Mouse (Mus musculus): ENCODE data around the gene Sesn1.

Sesn1 gene

GRCm38 (mm10) chr10:41871564-41871963 is 61.8 kb downstream of the Sesn1 start:
- DNase-seq (ENCODE audit: low spot score) = no peak

GRCm38 (mm10) chr10:41875624-41876023 is 65.9 kb downstream of the Sesn1 start:
- DNase-seq (ENCODE audit: low spot score) = no peak

- DNase-seq (ENCODE audit: low spot score) = no peak
Observed at GRCm38 (mm10) chr10:41878344-41878743, 68.6 kb downstream of the Sesn1 start.

DNA sequence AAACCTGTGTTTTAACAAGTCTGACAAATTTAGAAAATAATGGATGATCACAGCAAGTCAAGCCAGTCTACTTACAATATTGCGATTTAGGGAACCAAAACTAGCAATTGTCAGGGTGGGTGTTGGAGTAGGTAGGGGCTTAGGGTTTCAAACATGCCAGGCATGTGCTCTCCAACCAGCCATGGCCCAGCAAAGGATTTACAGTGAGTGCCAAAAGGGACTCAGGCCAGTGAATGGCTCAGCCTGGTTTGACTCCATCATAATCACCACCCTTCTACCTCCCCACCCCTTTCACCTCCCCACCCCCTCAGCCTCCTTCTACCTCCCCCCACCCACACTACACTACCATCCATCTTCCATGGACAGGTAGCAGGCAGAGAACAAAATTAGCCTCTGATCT is 69.9 kb downstream of the Sesn1 start:
- DNase-seq (ENCODE audit: low spot score) = no peak

DNA sequence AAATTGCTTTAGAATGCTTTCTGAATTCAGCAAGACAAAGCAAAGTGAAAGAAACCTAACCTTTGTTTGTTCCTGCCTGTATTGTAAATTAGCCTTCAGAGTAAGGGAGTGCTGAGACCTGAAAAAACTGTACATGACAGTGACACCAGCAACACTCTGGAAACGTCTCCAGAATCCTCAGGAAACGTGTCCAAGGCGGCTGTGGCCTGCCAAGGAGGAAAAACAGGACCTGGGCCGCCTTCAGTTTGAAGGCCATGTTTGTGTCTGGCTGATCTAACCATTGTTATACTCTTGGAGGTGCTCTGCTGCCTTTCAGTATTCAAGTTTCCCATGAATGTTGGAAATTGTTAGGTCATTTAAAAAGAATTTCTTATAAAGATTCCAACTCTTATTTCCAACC is 70.5 kb downstream of the Sesn1 start:
- no peak for DNase-seq (ENCODE audit: low spot score)

GRCm38 (mm10) chr10:41880777-41881176 is 71.0 kb downstream of the Sesn1 start:
- no peak for DNase-seq (ENCODE audit: low spot score)

- no peak for DNase-seq (ENCODE audit: low spot score)
Observed at GRCm38 (mm10) chr10:41881438-41881837, 71.7 kb downstream of the Sesn1 start.

GRCm38 (mm10) chr10:41883741-41884575 is 74.2 kb downstream of the Sesn1 start:
- DNase-seq (ENCODE audit: low spot score) = no peak

DNA sequence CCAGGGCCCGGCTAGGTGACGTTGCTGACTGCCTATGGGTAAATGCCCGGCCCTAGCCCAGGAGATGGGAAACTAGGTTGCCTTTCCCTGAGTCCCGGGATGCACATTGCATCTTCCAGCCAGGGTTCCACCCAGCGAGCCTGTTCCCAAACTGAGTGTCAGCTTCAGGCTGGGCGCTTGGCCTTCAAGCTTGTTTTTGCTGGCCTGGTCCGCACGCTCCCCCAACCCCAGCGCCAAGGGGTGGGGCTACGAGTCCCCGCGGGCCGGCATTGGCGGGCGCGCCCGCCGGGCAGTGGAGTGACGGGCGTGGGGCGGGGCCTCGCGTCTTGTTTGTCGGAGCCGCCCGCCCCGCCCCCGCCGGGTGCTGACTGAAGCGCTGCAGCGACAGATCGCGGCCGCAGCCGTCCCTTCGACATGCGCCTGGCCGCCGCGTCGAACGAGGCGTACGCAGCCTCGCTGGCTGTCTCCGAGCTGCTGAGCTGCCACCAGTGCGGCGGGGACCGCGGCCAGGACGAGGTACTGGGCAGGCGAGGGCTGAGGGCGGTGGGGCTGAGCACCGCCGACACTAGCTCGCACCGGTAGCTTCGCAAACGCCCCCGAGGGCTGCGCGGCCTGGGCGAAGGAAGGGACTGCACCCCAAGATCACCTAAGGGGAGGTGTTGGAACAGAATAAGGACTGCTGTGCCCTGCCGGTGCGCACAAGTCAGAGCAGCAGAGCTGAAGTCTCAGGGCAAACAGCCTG is 77.5 kb downstream of the Sesn1 start:
- peak; percentile 80 for DNase-seq (ENCODE audit: low spot score)

- DNase-seq (ENCODE audit: low spot score) = no peak
Observed at GRCm38 (mm10) chr10:41888365-41888941, 78.7 kb downstream of the Sesn1 start.

GRCm38 (mm10) chr10:41889566-41889965 is 79.8 kb downstream of the Sesn1 start:
- no peak for DNase-seq (ENCODE audit: low spot score)

DNA sequence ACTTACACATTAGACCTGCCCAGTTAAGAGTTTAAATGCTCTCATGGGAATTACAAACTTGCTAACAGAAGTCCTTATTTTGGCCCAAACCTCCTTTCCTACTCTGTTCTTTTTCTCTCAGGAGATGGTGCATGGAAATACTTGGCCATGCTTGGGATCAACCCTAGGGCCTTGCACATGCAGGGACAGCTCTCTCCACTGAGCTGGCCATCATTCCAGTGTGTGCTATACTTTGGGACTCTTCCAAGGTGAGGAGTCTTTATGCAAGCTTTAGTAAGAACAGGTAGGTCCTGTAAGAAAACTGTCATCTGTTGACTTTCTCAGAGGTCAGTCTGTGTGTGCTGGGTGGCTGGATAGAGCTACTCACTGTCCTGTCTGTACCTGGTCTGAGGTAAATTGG is 80.8 kb downstream of the Sesn1 start:
- no peak for DNase-seq (ENCODE audit: low spot score)

DNA sequence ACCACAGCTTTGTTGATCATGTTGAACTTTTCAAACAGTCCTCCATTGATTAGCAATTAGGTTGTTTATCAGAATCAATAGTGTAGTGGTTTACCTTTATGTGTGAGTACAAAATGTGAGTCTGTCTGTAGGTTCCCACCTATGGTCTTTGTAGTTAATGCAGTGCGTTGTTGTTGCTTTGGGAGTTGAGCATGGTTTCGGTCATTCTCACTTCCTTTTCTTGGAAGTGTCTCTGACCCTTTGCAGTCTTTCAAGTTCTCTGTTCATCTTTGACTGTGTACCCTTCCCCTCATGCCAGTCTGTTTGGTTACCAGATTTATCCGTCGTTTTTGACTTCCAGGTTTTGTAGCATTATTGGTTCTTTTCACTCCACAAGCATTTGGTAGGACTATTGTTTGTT is 81.6 kb downstream of the Sesn1 start:
- DNase-seq (ENCODE audit: low spot score) = no peak

- no peak for DNase-seq (ENCODE audit: low spot score)
Observed at GRCm38 (mm10) chr10:41893433-41894411, 84.0 kb downstream of the Sesn1 start.

DNA sequence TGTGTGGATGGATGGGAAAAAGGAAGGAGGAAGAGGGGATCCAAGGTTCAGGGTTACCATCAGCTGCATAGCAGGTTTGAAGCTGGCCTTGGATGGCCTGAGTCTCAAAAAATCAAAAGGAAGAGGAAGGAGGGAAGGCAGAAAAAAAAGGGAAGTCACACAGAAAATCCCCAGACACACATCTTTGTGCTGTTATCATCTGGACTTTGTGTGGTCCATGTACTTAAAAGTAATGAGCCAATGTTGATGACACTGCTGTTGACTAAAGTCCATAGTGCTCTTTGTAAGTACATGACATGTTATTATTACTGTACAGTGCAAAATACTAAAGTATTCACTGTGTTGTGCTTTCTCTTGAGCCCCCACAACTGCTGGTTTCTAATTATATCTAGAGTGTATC is 86.7 kb downstream of the Sesn1 start:
- DNase-seq (ENCODE audit: low spot score) = no peak

DNA sequence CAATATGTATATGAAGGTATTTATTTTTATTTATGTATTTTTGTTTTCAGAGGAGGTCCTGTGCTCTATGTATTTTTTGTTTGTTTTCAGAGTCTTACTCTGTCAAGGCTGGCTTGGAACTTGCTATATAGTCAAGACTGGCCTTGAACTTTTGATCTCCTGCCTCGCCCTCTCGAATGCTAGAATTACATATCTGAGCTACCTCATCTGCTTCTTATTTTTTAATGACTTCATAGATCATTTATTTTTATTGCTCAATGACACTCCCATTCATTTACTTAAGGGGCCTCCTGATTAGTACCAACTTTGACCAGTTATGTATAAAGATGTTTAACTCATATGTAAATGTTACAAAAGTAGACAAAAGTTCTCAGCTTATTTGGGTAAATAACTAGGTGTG is 87.1 kb downstream of the Sesn1 start:
- DNase-seq (ENCODE audit: low spot score) = no peak

- no peak for DNase-seq (ENCODE audit: low spot score)
Observed at GRCm38 (mm10) chr10:41901456-41901855, 91.7 kb downstream of the Sesn1 start.

GRCm38 (mm10) chr10:41901864-41902263 is 92.1 kb downstream of the Sesn1 start:
- DNase-seq (ENCODE audit: low spot score) = no peak

- no peak for DNase-seq (ENCODE audit: low spot score)
Observed at GRCm38 (mm10) chr10:41907473-41907872, 97.7 kb downstream of the Sesn1 start.

DNA sequence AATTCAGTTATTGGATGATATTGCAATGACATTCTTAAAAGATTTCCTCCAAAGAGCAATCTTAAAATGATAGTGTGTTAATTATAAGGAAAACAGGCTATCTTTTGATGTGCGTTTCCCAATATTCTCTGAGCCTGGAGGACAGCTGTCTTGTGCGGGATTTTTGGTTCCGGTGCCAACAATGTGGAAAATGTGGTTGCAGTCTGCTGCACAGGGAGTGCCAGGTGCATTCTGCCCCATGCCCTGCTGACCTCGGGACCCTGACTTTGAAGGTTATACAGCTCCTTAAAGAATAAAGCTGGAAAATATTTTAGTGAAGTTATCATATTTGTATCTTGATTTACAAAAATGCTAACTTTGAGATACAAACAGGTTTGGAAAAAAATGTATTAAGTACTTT is 98.2 kb downstream of the Sesn1 start:
- no peak for DNase-seq (ENCODE audit: low spot score)

GRCm38 (mm10) chr10:41908899-41909298 is 99.2 kb downstream of the Sesn1 start:
- DNase-seq (ENCODE audit: low spot score) = no peak

Data from urinary bladder, postnatal 10 days (tissue).